Mouse (Mus musculus): ENCODE measurements at regions not wholly inside any gene's neighbourhood (a gene's known extent, or its start where the extent isn't known, plus 50 kb on each side); places are given as distances from the start of the nearest gene placed in this dataset.

DNA sequence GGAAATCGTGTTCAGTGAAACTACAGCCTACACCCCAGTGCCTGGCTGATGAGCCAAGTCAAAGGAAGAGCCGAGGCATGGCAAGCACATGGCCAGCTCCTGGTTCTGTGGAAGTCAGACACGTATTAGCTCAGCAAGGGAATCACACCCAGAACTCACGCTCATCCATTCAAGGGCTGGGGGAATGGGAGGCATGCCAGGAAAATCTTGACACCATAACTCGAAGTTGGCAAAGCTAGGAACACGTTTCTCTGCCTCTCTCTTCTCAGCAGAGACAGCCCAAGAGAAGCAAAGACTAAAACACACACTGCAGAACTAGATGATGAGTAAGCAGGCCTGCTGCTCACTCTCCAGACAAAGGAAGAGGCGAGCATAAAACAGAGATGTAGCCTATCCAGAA, 53.5 kb upstream of the Ypel5 start:
- no peak for DNase-seq

DNA sequence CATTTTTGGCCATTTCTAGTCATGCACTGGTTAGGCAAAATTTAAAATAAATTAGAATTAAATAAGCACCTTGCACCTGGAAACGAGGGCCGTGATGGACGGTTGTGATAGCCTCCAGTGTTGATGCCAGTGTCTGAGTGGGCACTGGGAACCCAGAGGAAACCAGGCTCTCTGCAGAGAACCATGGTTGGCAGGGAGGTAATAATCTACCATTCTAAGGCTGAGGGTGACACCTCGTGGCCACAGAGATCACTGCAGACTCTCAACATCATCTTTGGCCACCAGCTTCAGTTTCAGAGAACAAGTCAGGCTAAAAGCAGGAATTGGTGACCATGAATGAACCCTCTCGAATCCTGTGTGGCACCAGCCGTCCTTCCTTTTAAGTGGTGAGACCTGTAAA, 54.5 kb upstream of the Ypel5 start:
- DNase-seq = peak; percentile 80 to 82

DNA sequence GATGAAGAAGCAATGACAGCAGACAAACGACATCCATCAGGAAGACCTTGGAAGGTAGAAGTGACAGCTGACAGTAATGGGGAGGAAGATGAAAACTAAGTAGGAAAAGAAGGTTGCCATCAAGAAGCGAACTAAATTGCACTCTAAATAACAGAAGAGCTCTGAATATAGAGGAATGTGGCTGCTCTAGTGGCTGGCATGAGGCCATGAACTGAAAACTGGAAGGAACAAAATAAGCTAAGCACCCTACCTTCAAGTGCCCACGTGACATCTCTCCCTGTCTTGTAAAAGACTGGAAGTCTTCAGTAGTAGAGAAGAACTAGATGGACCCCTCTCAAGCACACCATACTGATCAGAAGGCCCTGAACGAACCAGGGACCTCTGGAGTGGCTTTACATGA, 68.0 kb upstream of the Ypel5 start:
- no peak for DNase-seq

DNA sequence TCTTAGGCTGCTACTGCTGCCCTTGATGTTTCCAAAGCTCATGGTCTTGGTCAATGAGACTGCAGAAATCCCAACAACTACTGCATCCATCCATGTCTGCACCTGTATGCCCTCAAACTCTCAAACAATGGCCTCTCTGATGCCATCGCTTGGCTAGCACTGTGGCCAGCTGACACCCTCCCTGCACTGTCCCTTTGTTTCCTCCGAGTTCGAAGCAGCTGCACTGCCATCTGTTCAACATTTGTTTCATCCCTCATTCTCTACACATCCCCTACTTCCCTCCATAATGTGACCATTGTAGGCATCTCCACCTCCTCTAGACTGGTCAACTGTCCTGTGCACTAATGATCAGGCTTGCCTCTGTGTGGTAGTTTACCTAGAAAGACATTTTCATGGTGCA, 75.3 kb upstream of the Ypel5 start:
- DNase-seq = no peak

DNA sequence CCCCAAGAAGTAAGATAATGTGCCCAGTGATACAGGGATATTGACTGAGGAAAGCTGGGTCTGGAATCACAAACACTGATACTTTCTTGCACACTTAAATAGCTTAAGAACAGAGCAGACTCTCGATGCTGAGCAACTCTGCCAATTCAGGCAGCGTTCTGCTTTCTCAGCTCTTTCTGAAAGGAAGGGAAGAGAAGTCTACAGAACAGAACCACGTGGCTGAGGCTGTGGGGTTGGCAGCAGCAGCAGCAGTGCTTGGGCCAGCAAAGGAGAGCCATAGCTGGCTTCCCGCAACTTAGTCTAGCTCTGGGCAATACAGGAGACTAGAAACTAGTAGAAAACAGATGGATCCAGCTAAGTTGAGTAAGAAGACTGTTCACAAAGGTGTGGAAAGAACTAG, 89.8 kb upstream of the Ypel5 start:
- DNase-seq = no peak

DNA sequence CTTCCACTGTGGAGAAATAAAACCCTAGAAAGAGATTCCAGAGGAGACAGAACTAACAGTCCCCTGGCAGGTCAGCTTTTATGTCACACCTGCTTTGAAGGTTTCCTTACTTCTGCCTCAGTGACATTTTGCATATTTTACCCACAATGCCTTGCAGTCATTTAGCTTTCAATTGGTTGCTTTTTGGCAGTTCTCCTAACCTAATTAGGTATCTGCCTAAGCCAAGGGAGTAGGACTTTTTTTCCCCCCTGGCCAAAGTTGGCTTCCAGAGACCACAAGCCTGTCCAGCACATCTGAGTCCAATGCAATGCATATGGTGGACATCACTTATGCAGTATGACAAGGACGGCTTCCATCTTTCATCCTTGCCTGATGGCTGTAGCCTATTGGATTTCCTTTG, 103.2 kb upstream of the Ypel5 start:
- DNase-seq = no peak

DNA sequence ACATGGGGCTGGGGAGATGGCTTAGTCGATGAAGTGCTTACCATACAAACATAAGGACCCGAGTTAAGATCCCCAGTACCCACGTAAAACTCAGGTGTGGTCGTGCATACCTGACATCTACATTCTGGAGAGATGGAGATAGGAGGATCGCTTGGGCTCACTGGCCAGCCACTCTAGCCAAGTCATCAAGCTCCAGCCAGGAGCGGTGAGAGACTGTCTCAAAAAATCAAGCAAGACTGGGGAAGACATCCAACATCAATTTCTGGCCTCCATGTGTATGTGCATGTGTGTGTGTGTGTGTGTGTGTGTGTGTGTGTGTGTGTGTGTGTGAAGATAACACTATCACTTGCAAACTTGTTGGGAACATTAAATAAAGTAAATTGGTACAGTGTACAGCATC, 104.6 kb upstream of the Ypel5 start:
- no peak for DNase-seq

DNA sequence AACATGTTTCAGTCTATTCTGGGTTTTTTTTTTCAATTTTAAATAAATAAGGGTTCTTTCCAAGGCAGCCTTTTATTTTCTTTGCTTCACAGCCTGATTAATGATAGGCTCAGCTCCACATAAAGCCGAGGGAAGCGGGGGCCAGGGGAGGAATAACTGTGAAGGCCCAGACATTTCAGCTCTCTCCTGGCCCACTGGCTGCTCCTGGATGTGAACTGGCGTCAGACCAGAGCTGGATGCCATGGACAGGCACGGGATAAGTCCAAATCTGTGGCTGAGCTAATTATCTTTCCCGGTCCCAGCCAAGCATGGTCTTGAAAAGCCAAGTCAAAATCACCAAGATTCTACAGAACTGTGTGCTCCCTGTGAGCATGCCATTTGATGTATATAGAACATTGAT, 105.1 kb upstream of the Ypel5 start:
- peak in 1 of 2 experiments; percentile 3 for DNase-seq

DNA sequence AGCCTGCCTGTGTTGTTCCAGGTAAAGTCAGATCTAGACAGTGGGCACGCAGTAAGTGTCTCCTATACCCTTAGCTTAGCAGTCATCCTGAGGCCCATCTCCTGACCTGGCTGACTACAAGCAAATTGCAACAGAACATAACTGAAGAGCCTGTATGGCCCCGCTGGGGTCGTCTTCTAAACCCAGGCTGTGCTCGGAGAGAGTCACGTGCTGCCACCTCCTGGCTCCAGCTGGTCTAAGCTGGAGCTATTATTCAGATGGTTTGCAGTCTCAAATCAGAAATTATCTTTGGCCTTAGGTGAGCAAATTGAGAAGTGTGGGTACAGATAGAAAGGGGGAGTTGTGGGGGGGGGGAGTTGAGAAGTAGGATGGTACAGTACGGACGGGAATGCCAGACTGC, 115.5 kb upstream of the Ypel5 start:
- peak; percentile 47 to 58 for DNase-seq

DNA sequence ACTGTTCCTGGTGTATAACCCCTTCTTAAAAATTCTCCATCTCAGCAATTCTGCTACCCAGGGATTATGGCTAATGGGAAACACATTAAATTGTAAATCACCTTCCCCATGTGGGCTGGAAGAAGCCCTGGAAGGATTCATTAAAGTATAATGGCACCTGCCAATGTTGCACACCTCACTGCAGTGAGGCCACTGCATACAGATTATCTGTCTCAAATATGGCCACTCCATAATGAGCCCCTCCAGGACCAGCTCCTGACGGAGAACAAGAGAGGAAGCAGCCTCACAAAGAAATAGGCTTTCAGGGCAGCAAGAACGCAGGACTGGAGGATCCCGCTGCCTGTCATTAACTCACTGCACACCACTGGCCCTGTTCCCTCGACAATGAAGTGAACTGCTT, 115.2 kb upstream of the Alk start:
- DNase-seq = no peak

DNA sequence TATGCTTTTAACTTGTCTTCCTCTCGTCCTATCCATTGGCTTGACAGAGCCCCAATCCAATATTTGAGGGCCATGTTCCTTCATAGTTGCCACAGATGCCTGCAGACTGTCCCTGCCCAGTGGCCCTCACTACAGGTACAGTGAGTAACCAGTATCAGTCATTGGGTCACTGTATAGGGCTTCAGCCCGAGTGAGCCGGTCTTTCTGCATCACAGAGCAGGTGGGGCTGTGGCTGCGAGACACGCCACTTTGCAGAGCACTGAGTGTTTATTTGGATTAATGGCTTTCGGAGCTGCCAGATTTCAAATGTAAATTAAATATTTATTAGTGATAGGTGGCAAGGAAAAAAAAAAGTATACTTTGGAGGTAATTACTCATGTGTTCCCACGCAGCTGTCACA, 87.2 kb upstream of the Alk start:
- no peak for DNase-seq

DNA sequence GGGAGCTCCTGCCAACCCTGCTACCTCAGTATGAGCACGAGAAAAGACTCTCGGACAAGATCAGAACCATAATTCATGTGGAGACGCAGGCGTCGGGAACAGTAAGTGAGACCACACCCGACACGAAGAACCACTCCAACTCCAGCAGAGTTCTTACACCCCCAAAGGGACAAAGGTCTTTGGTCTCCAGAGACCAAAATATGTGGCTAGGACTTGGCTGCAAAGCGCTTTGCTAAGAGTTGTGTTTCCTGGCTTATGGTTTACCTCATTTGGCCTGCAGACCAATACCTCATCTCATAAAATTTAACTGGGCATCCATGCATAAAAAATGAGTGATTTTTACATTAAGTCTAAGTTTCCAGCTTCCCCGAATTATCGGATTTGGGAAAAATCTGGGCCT, 85.2 kb upstream of the Alk start:
- DNase-seq = no peak

DNA sequence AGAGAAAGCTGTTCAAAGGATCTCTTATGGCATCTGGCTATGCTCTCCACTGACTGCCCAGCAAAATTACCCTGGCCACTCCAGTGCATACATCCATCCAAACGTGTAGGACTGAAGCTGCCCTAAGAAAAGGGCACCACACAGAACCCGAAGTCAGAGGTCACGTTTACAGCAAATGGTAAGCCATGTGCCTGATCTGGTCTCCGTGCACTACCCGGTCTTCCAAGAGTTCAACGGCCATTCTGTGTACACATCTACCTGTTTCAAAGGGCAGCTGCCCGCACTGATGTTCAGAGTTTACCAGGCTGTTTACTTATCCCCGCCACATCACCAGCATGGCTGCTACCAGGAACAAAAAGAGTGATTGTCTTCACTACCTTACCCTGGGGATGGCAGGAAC, 84.4 kb upstream of the Alk start:
- DNase-seq = no peak

DNA sequence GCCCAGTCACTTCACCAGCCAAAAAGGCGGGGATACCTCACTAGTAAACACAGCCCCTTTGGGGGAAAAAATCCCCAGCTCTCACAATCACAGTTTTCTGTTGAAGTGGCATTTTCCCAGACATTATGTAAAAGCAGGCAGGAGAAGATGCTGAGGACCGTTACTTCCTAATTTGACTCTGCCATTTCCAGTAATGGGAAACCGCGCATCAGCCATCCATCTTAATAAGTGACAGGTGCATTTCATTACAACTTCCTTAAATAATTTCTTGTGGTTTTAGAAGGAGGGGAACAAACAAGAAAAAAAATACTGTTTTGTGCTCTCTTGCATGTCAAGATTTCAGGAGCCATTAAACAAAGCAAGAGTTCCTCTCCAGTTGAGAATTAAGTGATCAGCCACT, 70.2 kb upstream of the Alk start:
- DNase-seq = no peak

DNA sequence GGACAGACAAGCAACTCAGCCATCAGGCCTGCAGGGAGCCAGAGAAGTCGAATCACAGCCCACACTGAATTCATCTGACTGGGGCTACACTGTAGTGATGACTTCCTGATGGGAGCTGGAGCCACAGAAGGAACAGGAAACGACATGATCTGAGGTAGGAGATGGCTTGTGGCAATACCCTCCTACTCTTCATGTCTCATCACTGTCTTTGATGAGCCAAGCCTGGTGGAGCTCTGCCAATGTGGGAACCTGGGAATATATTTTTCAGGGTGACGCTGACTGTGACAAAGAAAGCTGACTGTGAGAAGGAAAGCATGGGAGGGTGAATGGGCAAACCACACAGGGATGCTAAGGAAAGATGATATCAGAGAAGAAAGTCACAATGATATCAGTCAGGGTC, 67.6 kb upstream of the Alk start:
- no peak for DNase-seq

DNA sequence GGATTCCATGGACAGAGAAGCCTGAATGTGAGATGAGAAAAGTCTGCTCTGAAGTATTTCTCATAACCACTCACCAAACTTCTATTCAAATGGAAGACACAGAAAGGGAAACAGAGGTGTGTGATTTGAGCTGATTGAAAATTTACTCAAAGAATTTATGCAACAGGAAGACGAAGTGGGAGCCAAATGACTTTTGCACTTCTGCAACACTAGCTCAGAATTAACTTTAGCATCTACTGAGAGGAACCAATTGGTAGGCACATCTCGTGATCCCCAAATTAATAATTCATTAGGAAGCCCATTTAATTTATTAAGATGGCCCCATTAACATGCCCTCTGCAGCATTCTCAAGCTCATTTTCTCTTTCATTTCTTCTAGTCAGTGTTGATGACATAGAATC, 62.5 kb upstream of the Alk start:
- DNase-seq = no peak

DNA sequence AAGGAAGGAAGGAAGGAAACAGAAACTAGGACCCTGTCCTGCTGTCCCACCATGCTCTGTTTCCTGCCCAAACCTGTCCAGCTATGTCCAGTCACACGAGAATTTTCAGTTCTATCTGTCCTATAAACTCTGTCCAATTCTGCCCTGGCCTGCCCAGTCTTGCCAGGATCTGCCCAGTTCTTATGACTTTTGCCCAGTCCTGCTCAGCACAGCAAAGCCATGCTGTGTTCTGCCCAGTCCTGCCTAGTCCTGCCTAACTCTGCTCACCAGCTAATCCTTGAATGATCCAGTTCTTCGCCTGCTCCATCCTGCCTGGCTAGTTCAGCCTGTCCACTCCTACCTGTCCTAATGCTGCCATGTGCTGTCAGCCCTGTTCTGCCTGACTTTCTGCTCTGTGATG, 57.3 kb upstream of the Alk start:
- no peak for DNase-seq

DNA sequence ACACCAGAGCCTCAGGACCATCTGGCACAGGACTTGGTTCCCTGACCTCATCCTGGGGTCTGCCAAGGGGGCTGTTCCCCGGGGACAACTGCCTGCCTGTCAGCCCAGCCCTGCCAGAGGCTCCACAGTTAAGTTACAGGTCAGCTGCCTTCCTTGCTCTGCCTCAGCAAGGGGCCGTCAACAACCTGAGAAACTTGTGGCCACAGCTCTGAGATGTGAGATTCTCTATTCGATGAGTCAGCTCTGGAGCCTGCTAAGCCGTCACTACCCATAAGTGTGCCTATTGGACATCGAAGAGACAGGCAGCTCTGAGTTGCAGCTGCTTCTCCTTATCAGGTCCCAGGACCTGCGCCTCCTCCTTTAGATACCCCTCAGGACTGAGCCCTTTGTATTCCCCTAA, 54.3 kb upstream of the Alk start:
- DNase-seq = no peak

DNA sequence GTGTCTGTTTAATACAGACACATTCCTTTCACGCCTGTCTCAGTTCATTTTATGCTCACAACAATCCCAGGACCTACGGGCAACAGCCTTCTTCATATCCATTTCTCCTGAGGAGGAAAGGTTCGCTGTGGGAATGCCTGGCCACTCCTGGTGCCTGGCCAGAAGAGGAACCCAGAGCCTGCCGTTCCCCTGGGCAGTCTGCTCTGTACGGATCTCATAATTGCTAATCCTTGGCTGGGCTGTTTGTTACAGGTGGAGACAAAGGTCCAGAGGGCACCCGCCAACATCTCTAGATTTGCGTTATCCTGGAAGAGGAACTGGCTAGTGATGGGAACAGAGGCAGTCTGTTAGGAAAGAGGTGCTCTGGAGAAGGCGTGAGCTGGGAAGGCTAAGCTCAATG, 53.4 kb upstream of the Alk start:
- no peak for DNase-seq

All from kidney, postnatal 4 days (tissue).